Mouse (Mus musculus) embryonic facial prominence, embryonic 14.5 days (tissue): ENCODE measurements around the gene AC161166.1. TPM values are rescaled to one million over a fixed set of nuclear protein-coding genes. Genes with fewer than 3 reads are reported as not detected.
A peak's percentile ranks its signal among the peaks of the same experiment; 100 is the strongest.

Experiments
- ATAC-seq: fragments of 200-750 bp; cut with Nextera tagmentation; 2 replicates; pipeline ENCODE4 v1.8.0; 2017; ENCODE audit warnings: low read depth, moderate number of reproducible peaks, moderate TSS enrichment
- DNase-seq: peaks from one replicate; pipeline ENCODE4 v3.0.0-alpha.2; 2015; ENCODE audit warnings: low spot score
- H3K27ac ChIP-seq: fragments of 300-500 bp; sonication (generic); replicated peaks from 2 replicates; pipeline ENCODE4 v1.5.1; 2014; ENCODE audit warnings: low read depth, mild to moderate bottlenecking, low read length, moderate library complexity
- H3K27me3 ChIP-seq: fragments of 300-500 bp; sonication (generic); replicated peaks from 2 replicates; pipeline ENCODE4 v1.6.1; 2014; ENCODE audit warnings: low read length; ENCODE audit not compliant: control insufficient read depth, insufficient read depth
- H3K36me3 ChIP-seq: fragments of 300-500 bp; sonication (generic); 2 replicates; pipeline ENCODE4 v1.6.1; 2014; ENCODE audit warnings: low read length, mixed read lengths; ENCODE audit not compliant: control insufficient read depth, insufficient read depth
- H3K4me1 ChIP-seq: fragments of 300-500 bp; sonication (generic); 2 replicates; pipeline ENCODE4 v1.6.1; 2014; ENCODE audit warnings: antibody characterized with exemption, low read length; ENCODE audit not compliant: control insufficient read depth, insufficient read depth
- H3K4me2 ChIP-seq: fragments of 300-500 bp; sonication (generic); 2 replicates; pipeline ENCODE4 v1.6.1; 2014; ENCODE audit warnings: low read depth, mild to moderate bottlenecking, low read length, moderate library complexity, mixed read lengths
- H3K4me3 ChIP-seq: fragments of 300-500 bp; sonication (generic); 2 replicates; pipeline ENCODE4 v1.5.1; 2014; ENCODE audit warnings: low read depth, mild to moderate bottlenecking, low read length
- H3K9ac ChIP-seq: fragments of 300-500 bp; sonication (generic); 2 replicates; pipeline ENCODE4 v1.6.1; 2014; ENCODE audit warnings: low read depth, mild to moderate bottlenecking, low read length, moderate library complexity, mixed read lengths
- H3K9me3 ChIP-seq: fragments of 300-500 bp; sonication (generic); 2 replicates; pipeline ENCODE4 v1.6.1; 2016; ENCODE audit warnings: low read length; ENCODE audit not compliant: control insufficient read depth
- WGBS: fragments of 180-500 bp; shearing (Covaris S2); extraction: QIAGEN DNeasy Blood & Tissue Kit; methylation state at CpG from one replicate; pipeline ENCODE4 v1.1.7; 2014; 5-methylcytosine and 5-hydroxymethylcytosine counted together
- polyA plus RNA-seq: library from polyadenylated mRNA; unstranded; fragments of >200 nt; fragmentation: Nextera tagmentation; extraction: Ambion mirVana; gene quantifications from 2 replicates; pipeline ENCODE4 v1.2.1, GENCODE M21; 2014

AC161166.1 gene
- 0.19 and 0.22 TPM in 2 replicates for polyA plus RNA-seq

DNA sequence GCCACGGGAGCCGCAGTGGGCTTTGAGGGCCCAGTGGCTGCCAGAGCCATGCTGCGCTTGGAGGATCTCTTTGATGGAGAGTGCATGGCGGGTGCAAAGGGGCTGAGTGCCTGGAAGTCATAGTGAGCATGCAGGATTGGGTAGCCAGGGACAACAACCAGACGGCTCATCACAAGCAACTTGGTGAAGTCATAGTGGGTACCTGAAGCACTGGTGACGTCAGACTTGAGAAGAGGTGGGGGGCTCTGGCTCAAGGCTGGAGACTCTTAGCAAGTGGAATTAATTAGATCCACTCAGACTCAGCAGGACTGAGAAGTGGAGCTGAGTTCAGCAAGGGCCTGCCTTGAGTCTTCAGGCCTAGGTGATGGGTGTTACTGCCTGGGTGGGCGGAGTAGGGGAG, at the start of gene AC161166.1:
TSS of gene AC161166.1 (minus strand) at position 101 of the 400 bp plus-strand sequence.
- Histone ChIP-seq H3K27ac (no peak within 1 kb of the TSS), H3K4me3 (no peak within 1 kb of the TSS), H3K9ac (no peak within 1 kb of the TSS), H3K9me3 (no peaks in the 10 kb centered on the region), H3K27me3 (no peaks in the 10 kb centered on the region), H3K36me3 (peaks cover 37% of the 10 kb centered on the region), H3K4me1 (peaks cover 11% of the 10 kb centered on the region; the same call in 1 of the 2 replicates), H3K4me2 (no peak within 1 kb of the TSS)
- WGBS = 86% methylated on average over 7 of the region's 7 CpGs
- no peak for ATAC-seq
- DNase-seq = no peak

DNA sequence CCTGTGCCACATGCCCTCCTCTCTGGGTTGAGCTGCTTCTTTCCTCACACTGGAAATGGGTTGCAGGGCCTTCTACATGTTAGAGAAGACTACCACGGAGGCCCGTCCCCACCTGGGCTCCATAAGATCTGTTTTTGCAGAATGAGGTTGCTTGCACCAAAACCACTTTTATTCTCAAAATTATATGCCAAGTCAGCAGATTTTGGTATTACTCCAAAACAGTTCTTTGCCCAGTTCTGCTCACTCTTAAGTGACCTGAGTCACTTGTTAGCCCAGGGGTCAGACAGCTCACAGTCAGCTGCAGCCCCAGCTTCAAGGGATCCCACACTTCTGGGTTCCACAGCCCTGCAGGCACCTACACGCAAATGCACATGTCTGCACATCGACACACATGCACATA, 49.2 kb upstream of the AC161166.1 start:
- H3K9me3 ChIP-seq = no peaks in the 10 kb centered on the region
- H3K4me1 ChIP-seq = no peaks in the 10 kb centered on the region
- H3K27me3 ChIP-seq = no peaks in the 10 kb centered on the region
- WGBS = 81% methylated on average over 4 of the region's 4 CpGs
- H3K4me3 ChIP-seq = no peak overlapping the region
- ATAC-seq = no peak
- H3K9ac ChIP-seq = no peak overlapping the region
- no peak overlapping the region for H3K4me2 ChIP-seq
- DNase-seq = no peak
- H3K36me3 ChIP-seq = peaks cover 60% of the 10 kb centered on the region
- H3K27ac ChIP-seq = no peak overlapping the region

DNA sequence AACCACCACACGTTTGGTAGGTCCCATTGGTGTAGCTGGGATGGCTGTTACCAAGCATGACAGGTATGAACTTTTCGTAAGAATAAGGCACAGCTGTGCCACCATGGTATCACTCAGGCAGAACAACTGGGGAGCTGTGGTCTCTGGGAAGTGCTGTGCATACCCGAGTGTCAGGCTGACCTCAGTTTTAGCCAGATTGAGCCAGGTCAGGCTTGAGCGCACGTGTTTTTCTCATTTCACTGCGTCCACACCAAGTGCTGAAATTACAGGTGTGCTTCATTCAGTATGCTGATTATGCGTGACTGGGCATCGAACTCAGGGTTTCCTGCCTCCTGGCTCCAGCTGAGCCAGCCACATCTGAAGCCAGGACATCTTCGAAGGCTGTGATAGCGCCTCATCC, 43.5 kb upstream of the AC161166.1 start:
- Histone ChIP-seq H3K9me3 (no peaks in the 10 kb centered on the region), H3K4me3 (no peak overlapping the region), H3K27me3 (no peaks in the 10 kb centered on the region), H3K36me3 (peaks cover 59% of the 10 kb centered on the region), H3K4me1 (no peaks in the 10 kb centered on the region), H3K9ac (no peak overlapping the region), H3K4me2 (no peak overlapping the region), H3K27ac (no peak overlapping the region)
- ATAC-seq (no peak), DNase-seq (no peak)
- WGBS = 89% methylated on average over 10 of the region's 10 CpGs

DNA sequence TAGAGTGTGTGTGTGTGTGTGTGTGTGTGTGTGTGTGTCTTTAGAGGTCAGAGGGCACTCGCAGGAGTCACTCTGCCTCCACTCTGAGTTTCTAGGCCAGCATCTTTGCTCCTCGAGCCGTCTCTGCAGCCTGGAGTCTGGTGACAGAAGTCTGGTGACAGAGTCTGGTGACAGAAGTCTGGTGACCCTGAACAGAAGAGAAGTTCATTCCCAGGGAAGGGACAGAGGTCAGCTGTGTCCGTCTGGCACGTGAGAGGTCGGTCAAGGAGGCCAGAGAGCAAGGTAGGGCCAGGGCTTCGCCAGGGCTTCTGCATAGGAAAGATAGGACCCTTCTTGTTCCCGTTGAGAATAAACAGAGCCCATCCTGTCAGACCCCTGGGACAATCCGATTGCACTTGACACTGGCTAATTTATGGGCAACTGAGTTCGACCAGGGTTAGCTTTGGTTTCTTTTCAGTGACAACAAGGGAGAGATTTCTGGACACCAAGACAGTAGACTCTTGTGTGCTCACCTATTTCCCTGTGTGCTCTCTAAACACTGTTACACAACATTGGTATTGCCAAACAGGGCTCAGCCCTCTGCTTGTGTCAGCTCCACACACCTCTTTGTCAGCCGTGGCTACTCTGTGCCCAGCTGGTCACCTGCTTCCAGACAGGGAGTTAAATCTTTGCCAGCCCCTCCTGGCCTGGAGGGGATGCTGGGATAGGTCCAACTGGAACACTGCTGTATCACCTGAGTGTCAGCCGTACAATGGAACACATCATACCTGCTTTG, 39.9 kb upstream of the AC161166.1 start:
- no peaks in the 10 kb centered on the region for H3K9me3 ChIP-seq
- H3K9ac ChIP-seq = no peak overlapping the region
- no peak overlapping the region for H3K4me2 ChIP-seq
- ATAC-seq = no peak
- H3K4me1 ChIP-seq = 0 out of 2 replicates have a peak, but pooled peaks cover 5% of the 10 kb centered on the region
- H3K27me3 ChIP-seq = no peaks in the 10 kb centered on the region
- no peak overlapping the region for H3K4me3 ChIP-seq
- DNase-seq = no peak
- H3K36me3 ChIP-seq = peaks cover 68% of the 10 kb centered on the region
- 82% methylated on average over 12 of the region's 12 CpGs for WGBS
- H3K27ac ChIP-seq = no peak overlapping the region

DNA sequence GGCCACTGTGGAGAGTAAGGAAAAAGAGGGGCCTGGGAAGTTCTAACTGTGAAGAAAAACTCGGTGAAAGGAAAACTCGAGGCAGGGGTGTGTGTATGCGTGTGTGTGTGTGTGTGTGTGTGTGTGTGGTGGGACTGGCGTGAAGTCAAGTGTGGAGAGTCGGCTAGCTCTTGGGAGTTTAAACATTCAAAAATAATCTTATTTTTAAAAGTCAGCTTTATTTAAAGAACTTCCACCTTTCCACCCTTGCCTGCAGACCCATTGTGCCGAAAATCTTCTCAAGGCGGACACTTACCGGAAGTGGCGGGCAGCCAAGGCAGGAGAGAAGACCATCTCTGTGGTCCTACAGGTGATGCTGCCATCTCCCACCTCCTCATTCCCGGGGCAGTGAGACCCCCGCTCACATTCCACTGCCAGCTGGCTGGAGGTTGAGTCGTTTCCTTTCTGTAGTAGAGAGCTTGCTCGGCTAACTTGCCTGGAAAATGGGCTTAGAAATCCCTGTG, 35.3 kb upstream of the AC161166.1 start:
- ATAC-seq = no peak
- peaks cover 8% of the 10 kb centered on the region; the same call in 1 of the 2 replicates for H3K4me1 ChIP-seq
- WGBS = 31% methylated on average over 12 of the region's 13 CpGs

DNA sequence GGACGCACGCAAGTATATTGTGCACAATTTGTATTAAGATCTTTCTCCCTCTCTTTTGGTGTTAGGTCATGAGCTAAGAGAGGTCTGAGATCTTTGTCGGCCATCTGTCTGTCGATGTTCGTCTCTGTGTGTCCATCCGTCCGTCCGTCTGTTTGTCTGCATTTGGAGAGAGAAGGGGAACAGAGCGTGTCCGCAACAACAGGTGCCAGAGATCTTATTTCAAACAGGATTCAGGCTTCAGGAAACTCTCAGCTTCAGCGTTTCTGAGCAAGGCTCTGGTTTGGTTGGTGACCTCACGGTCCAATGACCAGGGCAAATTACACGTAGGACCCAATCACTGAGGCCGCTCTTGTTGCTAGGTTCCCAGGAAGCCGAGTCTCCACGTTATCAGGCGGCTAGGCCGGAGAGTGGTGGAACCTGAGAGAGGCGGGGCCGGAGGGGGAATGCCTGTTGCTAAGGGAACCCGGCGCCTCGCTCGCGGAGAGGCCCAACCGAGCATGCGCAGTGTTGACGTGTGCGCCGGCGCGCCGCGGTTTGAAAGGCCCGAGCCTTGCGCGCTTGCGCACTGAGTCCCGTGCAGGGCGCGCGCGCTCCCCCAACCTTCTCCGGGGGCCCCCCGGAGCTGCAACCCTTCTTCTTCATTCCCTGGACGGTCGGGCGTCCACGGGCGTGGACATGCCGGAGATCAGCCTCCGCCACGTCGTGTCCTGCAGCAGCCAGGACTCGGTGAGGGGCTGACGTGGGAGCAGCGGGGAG, 34.6 kb upstream of the AC161166.1 start:
- peak overlapping the region; percentile 88 for H3K9ac ChIP-seq
- ATAC-seq (peak; percentile 100), DNase-seq (peak; percentile 99)
- H3K36me3 ChIP-seq = peaks cover 27% of the 10 kb centered on the region
- no peaks in the 10 kb centered on the region; the same call in 1 of the 2 replicates for H3K9me3 ChIP-seq
- peaks cover 8% of the 10 kb centered on the region; the same call in 1 of the 2 replicates for H3K4me1 ChIP-seq
- H3K27me3 ChIP-seq = no peaks in the 10 kb centered on the region
- peak overlapping the region; percentile 64 for H3K27ac ChIP-seq
- peak overlapping the region; percentile 83 for H3K4me2 ChIP-seq
- peak overlapping the region; percentile 85 for H3K4me3 ChIP-seq
- under 1% methylated on average over 33 of the region's 57 CpGs for WGBS

More for the DNA sequence above, 35.3 kb upstream of the AC161166.1 start:
- Histone ChIP-seq H3K36me3 (peaks cover 35% of the 10 kb centered on the region), H3K27ac (peak overlapping the region; percentile 61), H3K27me3 (no peaks in the 10 kb centered on the region), H3K4me2 (peak overlapping the region; percentile 83), H3K9ac (peak overlapping the region; percentile 88), H3K4me3 (peak overlapping the region; percentile 85), H3K9me3 (no peaks in the 10 kb centered on the region; the same call in 1 of the 2 replicates)
- no peak for DNase-seq

DNA sequence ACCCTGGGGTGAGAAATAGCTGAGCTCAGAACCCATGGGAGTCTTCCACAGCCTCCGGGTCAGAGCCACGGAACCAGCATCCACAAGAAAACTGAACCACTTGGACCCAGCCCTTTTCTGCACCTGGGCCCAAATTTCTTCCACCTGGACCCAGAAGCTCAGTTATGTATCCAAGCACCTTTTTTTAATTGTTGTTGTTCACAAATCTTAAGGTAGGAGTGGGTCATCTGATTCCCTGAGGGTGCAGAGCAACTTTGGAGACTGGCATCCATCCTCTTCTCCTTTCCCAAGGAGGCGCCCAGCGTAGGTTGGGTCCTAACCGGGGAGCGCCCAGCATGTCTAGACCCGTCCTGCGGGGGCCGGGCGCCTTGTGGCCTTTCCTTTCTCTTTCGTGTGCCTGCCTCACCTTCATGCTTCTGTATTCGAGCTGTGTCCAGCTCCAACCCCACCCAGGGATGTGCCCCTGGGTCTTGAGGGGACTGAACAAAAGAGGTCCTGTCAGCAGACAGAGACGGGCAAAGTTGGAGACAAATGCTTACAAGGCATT, 33.9 kb upstream of the AC161166.1 start, which contains the start of the genes Pinlyp and Xrcc1:
TSS of gene Pinlyp (minus strand) at position 51 of the 547 bp plus-strand sequence.
TSS of gene Xrcc1 (plus strand) at position 222 of the 547 bp plus-strand sequence.
- H3K4me3 ChIP-seq = peak within 1 kb of the TSS; percentile 85
- H3K27ac ChIP-seq = peak within 1 kb of the TSS; percentile 64
- DNase-seq (no peak), ATAC-seq (no peak)
- peak within 1 kb of the TSS; percentile 88 for H3K9ac ChIP-seq
- WGBS = 40% methylated on average over 13 of the region's 13 CpGs
- H3K9me3 ChIP-seq = no peaks in the 10 kb centered on the region; the same call in 1 of the 2 replicates
- H3K4me2 ChIP-seq = peak within 1 kb of the TSS; percentile 83
- H3K4me1 ChIP-seq = peaks cover 8% of the 10 kb centered on the region; the same call in 1 of the 2 replicates
- peaks cover 23% of the 10 kb centered on the region for H3K36me3 ChIP-seq
- H3K27me3 ChIP-seq = no peaks in the 10 kb centered on the region

DNA sequence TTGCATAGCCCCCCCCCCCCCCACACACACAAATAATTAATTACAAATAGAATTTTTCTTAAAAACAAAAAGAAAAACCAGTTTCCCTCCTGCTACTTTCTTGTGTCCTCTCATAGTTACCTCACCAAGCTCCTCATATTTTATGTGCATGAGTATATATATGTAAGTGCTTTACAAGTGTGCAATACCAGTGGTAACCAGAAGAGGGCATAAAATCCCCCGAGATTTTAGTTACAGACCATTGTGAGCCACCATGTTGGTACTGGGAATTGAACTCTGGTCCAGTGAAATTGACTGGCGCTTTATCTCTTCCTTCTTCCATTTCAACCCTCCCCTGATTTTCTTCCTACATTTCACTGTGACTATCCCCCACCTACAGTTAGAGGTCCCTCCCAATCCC, 32.3 kb upstream of the AC161166.1 start:
- DNase-seq (no peak), ATAC-seq (no peak)
- no peak overlapping the region for H3K4me3 ChIP-seq
- 83% methylated on average over 2 of the region's 2 CpGs for WGBS
- peaks cover 12% of the 10 kb centered on the region for H3K36me3 ChIP-seq
- no peaks in the 10 kb centered on the region for H3K27me3 ChIP-seq
- H3K4me1 ChIP-seq = peaks cover 8% of the 10 kb centered on the region; the same call in 1 of the 2 replicates
- no peak overlapping the region for H3K4me2 ChIP-seq
- no peaks in the 10 kb centered on the region; the same call in 1 of the 2 replicates for H3K9me3 ChIP-seq
- H3K27ac ChIP-seq = no peak overlapping the region
- H3K9ac ChIP-seq = no peak overlapping the region
